ENCODE assay signal across 9 mouse cellular contexts in genomic region chr8:70043996-70044395, GRCm38 (mm10). TPM values are rescaled to one million over a fixed set of nuclear protein-coding genes. Genes with fewer than 3 reads are reported as not detected.
A peak's percentile ranks its signal among the peaks of the same experiment; 100 is the strongest.
DNase-seq lines count a peak whose midpoint lies in the region; ATAC-seq and TF ChIP-seq lines count a peak whose summit lies in the region.
"Had no signal": no experiment of that assay in that cellular context is flagged by ENCODE, and none has a peak within 500 bp of the region (broad histone marks: within the 10 kb centered on the region; RNA-seq: fewer than 3 reads in every experiment).

No protein-coding gene starts in this region.

- H3K27me3 ChIP-seq in lung, embryonic 15.5 days = no peaks in the 10 kb centered on the region
- H3K27me3 ChIP-seq in kidney, postnatal 0 days (ENCODE audit: insufficient read depth, low read length) = no peaks in the 10 kb centered on the region
- H3K27me3 ChIP-seq in stomach, embryonic 14.5 days (ENCODE audit: control insufficient read depth, insufficient read depth, low read length) = no peaks in the 10 kb centered on the region

- H3K27ac ChIP-seq in lung, embryonic 15.5 days = no peak overlapping the region
- H3K27ac ChIP-seq in kidney, postnatal 0 days = no peak overlapping the region
- no peak overlapping the region for H3K27ac ChIP-seq in stomach, embryonic 14.5 days (ENCODE audit: low read length)

- no peak for ATAC-seq in lung, embryonic 15.5 days (ENCODE audit: borderline replicate concordance, extremely low read depth, low FRiP score, low TSS enrichment)
- no peak for ATAC-seq in kidney, postnatal 0 days (replicated peaks; ENCODE audit: low FRiP score, low read depth)
- no peak for ATAC-seq in stomach, embryonic 14.5 days (ENCODE audit: insufficient number of reproducible peaks, insufficient read depth, low FRiP score, low read depth)

- peak overlapping the region; percentile 96; the same call in 1 of the 2 replicates for H3K9ac ChIP-seq in lung, embryonic 15.5 days
- H3K9ac ChIP-seq in kidney, postnatal 0 days (ENCODE audit: low read depth, low read length) = 0 out of 2 replicates have a peak overlapping the region, but pooled peaks have one; percentile 97
- 0 out of 2 replicates have a peak overlapping the region, but pooled peaks have one; percentile 88 for H3K9ac ChIP-seq in stomach, embryonic 14.5 days (replicated peaks; ENCODE audit: low read depth, low read length)

- WGBS in lung, embryonic 15.5 days = 87% methylated on average over 5 of the region's 5 CpGs
- WGBS in kidney, postnatal 0 days = 84% methylated on average over 5 of the region's 5 CpGs
- WGBS in stomach, embryonic 14.5 days = 83% methylated on average over 5 of the region's 5 CpGs

- H3K4me2 ChIP-seq in lung, embryonic 15.5 days = peak overlapping the region; percentile 88
- H3K4me2 ChIP-seq in kidney, postnatal 0 days (ENCODE audit: low read length) = peak overlapping the region; percentile 91; the same call in 1 of the 2 replicates
- peak overlapping the region; percentile 81 for H3K4me2 ChIP-seq in stomach, embryonic 14.5 days (replicated peaks; ENCODE audit: low read depth, low read length)

- peak overlapping the region; percentile 99 for H3K4me3 ChIP-seq in lung, embryonic 15.5 days
- no peak overlapping the region for H3K4me3 ChIP-seq in kidney, postnatal 0 days (replicated peaks; ENCODE audit: low read depth, low read length)
- H3K4me3 ChIP-seq in stomach, embryonic 14.5 days (ENCODE audit: low read depth, low read length) = no peak overlapping the region; the same call in 1 of the 2 replicates

- peaks cover 6% of the 10 kb centered on the region for H3K36me3 ChIP-seq in lung, embryonic 15.5 days
- no peaks in the 10 kb centered on the region; the same call in 1 of the 2 replicates for H3K36me3 ChIP-seq in kidney, postnatal 0 days (ENCODE audit: insufficient read depth, low read length)
- H3K36me3 ChIP-seq in stomach, embryonic 14.5 days (ENCODE audit: control insufficient read depth, insufficient read depth, low read length) = peaks cover 9% of the 10 kb centered on the region; the same call in 1 of the 2 replicates

- peaks cover 30% of the 10 kb centered on the region for H3K4me1 ChIP-seq in lung, embryonic 15.5 days
- H3K4me1 ChIP-seq in kidney, postnatal 0 days (replicated peaks; ENCODE audit: insufficient read depth, low read length) = 0 out of 2 replicates have a peak, but pooled peaks cover 24% of the 10 kb centered on the region
- H3K4me1 ChIP-seq in stomach, embryonic 14.5 days (ENCODE audit: control insufficient read depth, insufficient read depth, low read length) = peaks cover 19% of the 10 kb centered on the region

- H3K9me3 ChIP-seq in lung, embryonic 15.5 days = no peaks in the 10 kb centered on the region
- H3K9me3 ChIP-seq in kidney, postnatal 0 days (replicated peaks; ENCODE audit: low read length) = no peaks in the 10 kb centered on the region
- H3K9me3 ChIP-seq in stomach, embryonic 14.5 days (ENCODE audit: control insufficient read depth, low read depth, low read length) = no peaks in the 10 kb centered on the region

- DNase-seq in cerebellum, adult 11 months = peak; percentile 17
- DNase-seq in cerebellum, postnatal 36 days = no peak
- no peak for DNase-seq in lung, postnatal 14 days
- DNase-seq in kidney, postnatal 0 days (ENCODE audit: low spot score) = no peak
- no peak for DNase-seq in gastrocnemius, adult 18-20 months (ENCODE audit: low spot score)
- no peak for DNase-seq in adrenal gland, adult 18-20 months (ENCODE audit: low spot score in 2 of 2)

- TF ChIP-seq CTCF in kidney, postnatal 0 days (IDR thresholded peaks at IDR 0.05; ENCODE audit: low read depth) = no peak

RNA-seq across cellular contexts. Expression of gene Sugp1, which starts 1.4 kb away (rescaled TPM):
- 41.5 and 44.8 TPM in 2 replicates for polyA plus RNA-seq in lung, embryonic 15.5 days (2015; fragmentation: Nextera tagmentation; extraction: Ambion mirVana)
- 33.2 and 34.4 TPM in 2 replicates for polyA plus RNA-seq in kidney, postnatal 0 days (2015; fragmentation: Nextera tagmentation; extraction: Ambion mirVana)
- 35.3 and 40.1 TPM in 2 replicates for polyA plus RNA-seq in stomach, embryonic 14.5 days (2014; fragmentation: Nextera tagmentation; extraction: Ambion mirVana)
- 10 to 100 TPM; 16.1 to 19.5 TPM for total RNA-seq in gastrocnemius, adult 18-20 months (2021)
- total RNA-seq in adrenal gland, adult 18-20 months (2021) = 10 to 100 TPM; 25.8 to 27.9 TPM

RNA-seq across cellular contexts. Expression of gene Mau2, which starts 1.5 kb away (rescaled TPM):
- polyA plus RNA-seq in lung, embryonic 15.5 days (2015; fragmentation: Nextera tagmentation; extraction: Ambion mirVana) = 46.4 and 50.5 TPM in 2 replicates
- polyA plus RNA-seq in kidney, postnatal 0 days (2015; fragmentation: Nextera tagmentation; extraction: Ambion mirVana) = 33.8 and 36.8 TPM in 2 replicates
- 53.4 and 58.5 TPM in 2 replicates for polyA plus RNA-seq in stomach, embryonic 14.5 days (2014; fragmentation: Nextera tagmentation; extraction: Ambion mirVana)
- total RNA-seq in gastrocnemius, adult 18-20 months (2021) = 10 to 100 TPM; 21.7 to 22.5 TPM
- total RNA-seq in adrenal gland, adult 18-20 months (2021) = 10 to 100 TPM; 48.8 to 55.7 TPM

RNA-seq across cellular contexts. Expression of gene Tm6sf2, which starts 28.7 kb away (rescaled TPM):
- 0.54 TPM in 2 replicates for polyA plus RNA-seq in lung, embryonic 15.5 days (2015; fragmentation: Nextera tagmentation; extraction: Ambion mirVana)
- 0.71 and 1.1 TPM in 2 replicates for polyA plus RNA-seq in kidney, postnatal 0 days (2015; fragmentation: Nextera tagmentation; extraction: Ambion mirVana)
- 0.70 and 2.0 TPM in 2 replicates for polyA plus RNA-seq in stomach, embryonic 14.5 days (2014; fragmentation: Nextera tagmentation; extraction: Ambion mirVana)
- total RNA-seq in gastrocnemius, adult 18-20 months (2021) = under 1 TPM; 0.62 to 0.64 TPM
- 1 to 10 TPM in 1 of 2 experiments, under 1 TPM in 1; 0.83 to 1.1 TPM for total RNA-seq in adrenal gland, adult 18-20 months (2021)

RNA-seq across cellular contexts. Expression of gene Hapln4, which starts 39.3 kb away (rescaled TPM):
- not detected in 2 replicates for polyA plus RNA-seq in lung, embryonic 15.5 days (2015; fragmentation: Nextera tagmentation; extraction: Ambion mirVana)
- polyA plus RNA-seq in kidney, postnatal 0 days (2015; fragmentation: Nextera tagmentation; extraction: Ambion mirVana) = not detected in 2 replicates
- polyA plus RNA-seq in stomach, embryonic 14.5 days (2014; fragmentation: Nextera tagmentation; extraction: Ambion mirVana) = not detected in 2 replicates
- not detected for total RNA-seq in gastrocnemius, adult 18-20 months (2021)
- total RNA-seq in adrenal gland, adult 18-20 months (2021) = 1 to 10 TPM in 1 of 2 experiments, under 1 TPM in 1; 0.83 to 3.0 TPM
- total RNA-seq: neutrophil, adult 5-6 weeks had no signal

RNA-seq across cellular contexts. Expression of gene Gatad2a, which starts 47.8 kb away (rescaled TPM):
- 60.3 and 64.3 TPM in 2 replicates for polyA plus RNA-seq in lung, embryonic 15.5 days (2015; fragmentation: Nextera tagmentation; extraction: Ambion mirVana)
- polyA plus RNA-seq in kidney, postnatal 0 days (2015; fragmentation: Nextera tagmentation; extraction: Ambion mirVana) = 41.7 and 49.5 TPM in 2 replicates
- polyA plus RNA-seq in stomach, embryonic 14.5 days (2014; fragmentation: Nextera tagmentation; extraction: Ambion mirVana) = 46.5 and 49.6 TPM in 2 replicates
- 10 to 100 TPM; 28.6 to 38.8 TPM for total RNA-seq in gastrocnemius, adult 18-20 months (2021)
- 100 to 1,000 TPM; 102 to 111 TPM for total RNA-seq in adrenal gland, adult 18-20 months (2021)
